In genomic region chr17:30262943-30263342, GRCm38 (mm10) we compare ENCODE assay signal across 14 mouse cellular contexts.
DNase-seq lines count a peak whose midpoint lies in the region; ATAC-seq and TF ChIP-seq lines count a peak whose summit lies in the region.
"Had no signal": no experiment of that assay in that cellular context is flagged by ENCODE, and none has a peak within 500 bp of the region (broad histone marks: within the 10 kb centered on the region; RNA-seq: fewer than 3 reads in every experiment).

No protein-coding gene starts in this region.

- no peak for ATAC-seq in hindbrain, embryonic 11.5 days (ENCODE audit: low FRiP score)
- no peak for ATAC-seq in midbrain, embryonic 14.5 days (ENCODE audit: low FRiP score, low TSS enrichment)
- ATAC-seq in midbrain, embryonic 11.5 days (ENCODE audit: low FRiP score): no peak
- ATAC-seq in hindbrain, postnatal 0 days: no peak
- no peak for ATAC-seq in stomach, embryonic 16.5 days (ENCODE audit: insufficient read depth, low FRiP score)

- no peaks in the 10 kb centered on the region for H3K27me3 ChIP-seq in hindbrain, embryonic 10.5 days (ENCODE audit: insufficient read depth, poor library complexity, severe bottlenecking)
- no peaks in the 10 kb centered on the region for H3K27me3 ChIP-seq in hindbrain, embryonic 11.5 days (ENCODE audit: control insufficient read depth, insufficient read depth, low read length)
- no peaks in the 10 kb centered on the region for H3K27me3 ChIP-seq in midbrain, embryonic 14.5 days (ENCODE audit: control insufficient read depth, insufficient read depth, low read length)
- no peaks in the 10 kb centered on the region for H3K27me3 ChIP-seq in midbrain, embryonic 11.5 days (ENCODE audit: control insufficient read depth, insufficient read depth, low read length)
- no peaks in the 10 kb centered on the region for H3K27me3 ChIP-seq in hindbrain, postnatal 0 days (ENCODE audit: insufficient read depth, low read length)
- no peaks in the 10 kb centered on the region for H3K27me3 ChIP-seq in stomach, embryonic 16.5 days (ENCODE audit: control insufficient read depth, insufficient read depth, low read length)

- no peak overlapping the region for H3K9ac ChIP-seq in hindbrain, embryonic 11.5 days (ENCODE audit: low read depth, low read length)
- H3K9ac ChIP-seq in midbrain, embryonic 14.5 days (replicated peaks; ENCODE audit: low read length): no peak overlapping the region
- H3K9ac ChIP-seq in midbrain, embryonic 11.5 days (ENCODE audit: low read length): no peak overlapping the region
- no peak overlapping the region for H3K9ac ChIP-seq in hindbrain, postnatal 0 days (replicated peaks; ENCODE audit: low read length)
- H3K9ac ChIP-seq in stomach, embryonic 16.5 days (ENCODE audit: low read length): no peak overlapping the region

- intact Hi-C loops in left cerebral cortex, postnatal 4 days (cut with DNase I): no loop called here

- 90% methylated on average over 6 of the region's 6 CpGs for WGBS in hindbrain, embryonic 10.5 days
- WGBS in hindbrain, embryonic 11.5 days: 87% methylated on average over 6 of the region's 6 CpGs
- WGBS in midbrain, embryonic 14.5 days: 84% methylated on average over 6 of the region's 6 CpGs
- 95% methylated on average over 6 of the region's 6 CpGs for WGBS in midbrain, embryonic 11.5 days
- 52% methylated on average over 6 of the region's 6 CpGs for WGBS in hindbrain, postnatal 0 days
- 74% methylated on average over 6 of the region's 6 CpGs for WGBS in stomach, embryonic 16.5 days

- peak overlapping the region; percentile 64; the same call in 1 of the 2 replicates for H3K27ac ChIP-seq in hindbrain, embryonic 10.5 days
- no peak overlapping the region for H3K27ac ChIP-seq in hindbrain, embryonic 11.5 days (ENCODE audit: low read depth, low read length)
- H3K27ac ChIP-seq in midbrain, embryonic 14.5 days (replicated peaks; ENCODE audit: low read depth, low read length): peak overlapping the region; percentile 32; the same call in 1 of the 2 replicates
- no peak overlapping the region for H3K27ac ChIP-seq in midbrain, embryonic 11.5 days (ENCODE audit: low read depth, low read length)
- peak overlapping the region; percentile 4; the same call in 1 of the 2 replicates for H3K27ac ChIP-seq in hindbrain, postnatal 0 days
- H3K27ac ChIP-seq in stomach, embryonic 16.5 days (ENCODE audit: low read length): peak overlapping the region; percentile 9; the same call in 1 of the 2 replicates

- H3K36me3 ChIP-seq in hindbrain, embryonic 10.5 days: 0 out of 2 replicates have a peak, but pooled peaks cover 2% of the 10 kb centered on the region
- no peaks in the 10 kb centered on the region for H3K36me3 ChIP-seq in hindbrain, embryonic 11.5 days (ENCODE audit: control insufficient read depth, insufficient read depth, low read length)
- 0 out of 2 replicates have a peak, but pooled peaks cover 3% of the 10 kb centered on the region for H3K36me3 ChIP-seq in midbrain, embryonic 14.5 days (ENCODE audit: control insufficient read depth, insufficient read depth, low read length)
- H3K36me3 ChIP-seq in midbrain, embryonic 11.5 days (ENCODE audit: control insufficient read depth, insufficient read depth, low read length): no peaks in the 10 kb centered on the region
- H3K36me3 ChIP-seq in hindbrain, postnatal 0 days (ENCODE audit: insufficient read depth, low read length): no peaks in the 10 kb centered on the region
- no peaks in the 10 kb centered on the region for H3K36me3 ChIP-seq in stomach, embryonic 16.5 days (ENCODE audit: control insufficient read depth, insufficient read depth, low read length)

- no peak overlapping the region for H3K4me2 ChIP-seq in hindbrain, embryonic 11.5 days (replicated peaks; ENCODE audit: low read depth, low read length)
- H3K4me2 ChIP-seq in midbrain, embryonic 14.5 days (ENCODE audit: low read length): no peak overlapping the region
- H3K4me2 ChIP-seq in midbrain, embryonic 11.5 days: no peak overlapping the region
- H3K4me2 ChIP-seq in hindbrain, postnatal 0 days (ENCODE audit: low read depth, low read length): no peak overlapping the region
- no peak overlapping the region for H3K4me2 ChIP-seq in stomach, embryonic 16.5 days (ENCODE audit: low read depth, low read length)

- peaks cover 50% of the 10 kb centered on the region for H3K4me1 ChIP-seq in hindbrain, embryonic 10.5 days (replicated peaks)
- H3K4me1 ChIP-seq in hindbrain, embryonic 11.5 days (replicated peaks; ENCODE audit: control insufficient read depth, insufficient read depth, low read length): no peaks in the 10 kb centered on the region; the same call in 1 of the 2 replicates
- peaks cover 29% of the 10 kb centered on the region for H3K4me1 ChIP-seq in midbrain, embryonic 14.5 days (ENCODE audit: control insufficient read depth, insufficient read depth, low read length)
- peaks cover 21% of the 10 kb centered on the region for H3K4me1 ChIP-seq in midbrain, embryonic 11.5 days (ENCODE audit: control insufficient read depth, insufficient read depth, low read length)
- H3K4me1 ChIP-seq in hindbrain, postnatal 0 days (ENCODE audit: insufficient read depth, low read length): 0 out of 2 replicates have a peak, but pooled peaks cover 9% of the 10 kb centered on the region
- H3K4me1 ChIP-seq in stomach, embryonic 16.5 days (ENCODE audit: control insufficient read depth, insufficient read depth, low read length): peaks cover 27% of the 10 kb centered on the region

- H3K9me3 ChIP-seq in hindbrain, embryonic 10.5 days: no peaks in the 10 kb centered on the region
- no peaks in the 10 kb centered on the region for H3K9me3 ChIP-seq in hindbrain, embryonic 11.5 days (ENCODE audit: control insufficient read depth, low read length)
- no peaks in the 10 kb centered on the region for H3K9me3 ChIP-seq in midbrain, embryonic 14.5 days (ENCODE audit: control insufficient read depth, low read length)
- no peaks in the 10 kb centered on the region for H3K9me3 ChIP-seq in midbrain, embryonic 11.5 days (ENCODE audit: control insufficient read depth, low read length)
- no peaks in the 10 kb centered on the region for H3K9me3 ChIP-seq in hindbrain, postnatal 0 days (ENCODE audit: low read length)
- no peaks in the 10 kb centered on the region for H3K9me3 ChIP-seq in stomach, embryonic 16.5 days (replicated peaks; ENCODE audit: control insufficient read depth, low read length)

- no peak for DNase-seq in hindbrain, embryonic 10.5 days (ENCODE audit: low spot score)
- DNase-seq in hindbrain, embryonic 11.5 days (ENCODE audit: low spot score): no peak
- DNase-seq in midbrain, embryonic 14.5 days: no peak
- DNase-seq in midbrain, embryonic 11.5 days (ENCODE audit: low spot score, missing footprints): no peak
- DNase-seq in hindbrain, postnatal 0 days (ENCODE audit: low spot score): no peak
- no peak for DNase-seq in left cerebral cortex, postnatal 4 days
- no peak for DNase-seq in embryo, embryonic 9.5 days (ENCODE audit: extremely low spot score)
- DNase-seq: cerebellum, adult 2 months; heart, postnatal 10 days; liver; lung, adult 18-20 months; right cerebral cortex, postnatal 14 days; thymus, adult 18-20 months had no signal

- no peak for TF ChIP-seq CTCF in hindbrain, postnatal 0 days (IDR thresholded peaks at IDR 0.05; ENCODE audit: low read depth)

- H3K4me3 ChIP-seq in hindbrain, embryonic 10.5 days: no peak overlapping the region
- no peak overlapping the region for H3K4me3 ChIP-seq in hindbrain, embryonic 11.5 days (ENCODE audit: low read depth, low read length)
- no peak overlapping the region for H3K4me3 ChIP-seq in midbrain, embryonic 14.5 days (replicated peaks; ENCODE audit: low read depth, low read length)
- no peak overlapping the region for H3K4me3 ChIP-seq in midbrain, embryonic 11.5 days (ENCODE audit: low read depth, low read length)
- H3K4me3 ChIP-seq in hindbrain, postnatal 0 days (ENCODE audit: low read length): no peak overlapping the region
- no peak overlapping the region for H3K4me3 ChIP-seq in stomach, embryonic 16.5 days (replicated peaks; ENCODE audit: low read length)

Comparison
In these comparisons a context has a peak if more than half of its experiments do, and no peak if none do; other contexts are left out.
1. H3K27ac ChIP-seq: peak in hindbrain, embryonic 10.5 days (single experiment), midbrain, embryonic 14.5 days (single experiment), hindbrain, postnatal 0 days (single experiment) and stomach, embryonic 16.5 days (single experiment); none in hindbrain, embryonic 11.5 days (single experiment) and midbrain, embryonic 11.5 days (single experiment).